Mouse (Mus musculus) megakaryocyte, embryonic 14.5 days (primary cell): ENCODE measurements around the gene Sowahb.

Experiments used
- FLI1 ChIP-seq: IDR thresholded peaks from 2 replicates; pipeline ENCODE4 v1.6.1; 2012; ENCODE audit warnings: low read length, inconsistent platforms, mixed read lengths
- GATA1 ChIP-seq: IDR thresholded peaks from 3 replicates; pipeline ENCODE4 v1.6.1; 2012; ENCODE audit warnings: mixed read lengths, low read length, inconsistent platforms, borderline replicate concordance

DNA sequence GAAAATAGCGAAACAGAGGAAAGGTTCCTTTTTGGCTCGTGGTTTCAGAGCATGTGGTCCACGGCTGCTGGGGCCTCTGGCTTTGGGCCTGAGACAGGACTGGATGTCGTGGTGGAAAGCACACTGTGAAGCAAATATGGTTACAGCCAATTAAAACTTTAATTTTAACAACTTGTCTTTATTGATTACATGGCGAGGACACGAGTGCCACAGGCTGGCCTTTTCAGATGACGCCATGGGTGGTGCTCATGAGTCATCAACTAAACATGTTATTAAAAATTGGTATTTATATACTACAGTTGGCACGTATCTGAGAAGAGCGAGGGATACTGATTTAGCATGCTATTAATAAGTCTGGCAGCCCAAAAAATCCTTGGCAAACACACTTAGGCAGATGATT, 7.1 kb upstream of the Sowahb start:
- TF ChIP-seq FLI1 (no peak), GATA1 (no peak)
